Mouse (Mus musculus): ENCODE measurements at regions not wholly inside any gene's neighbourhood (a gene's known extent, or its start where the extent isn't known, plus 50 kb on each side); places are given as distances from the start of the nearest gene placed in this dataset.

- TF ChIP-seq POLR2A (IDR thresholded peaks at IDR 0.05; ENCODE audit: insufficient read length, low read depth) (no peak), USF1 (IDR thresholded peaks at IDR 0.05; ENCODE audit: low read depth) (no peak), TCF12 (IDR thresholded peaks at IDR 0.05; ENCODE audit: insufficient read depth, poor library complexity, severe bottlenecking) (no peak), POLR2AphosphoS2 (IDR thresholded peaks at IDR 0.05; ENCODE audit: insufficient read length, low read depth) (no peak), MYOD1 (IDR thresholded peaks at IDR 0.05; ENCODE audit: control insufficient read depth in 1 of 3, insufficient read length in 2 of 3, low read depth in 2 of 3) (no peak), REST (IDR thresholded peaks at IDR 0.05; ENCODE audit: insufficient read depth, insufficient read length) (no peak), SRF (IDR thresholded peaks at IDR 0.05; ENCODE audit: control insufficient read depth, insufficient read length, low read depth) (no peak), E2F4 (IDR thresholded peaks at IDR 0.05; ENCODE audit: insufficient read depth) (no peak)
These were observed 366.5 kb upstream of the Sash1 start for GRCm38 (mm10) chr10:9252120-9252940.
